Mouse (Mus musculus): Measurements from ENCODE around the gene Podxl. TPM values are rescaled to one million over a fixed set of nuclear protein-coding genes. Genes with fewer than 3 reads are reported as not detected.
"Not testable (repeated sequence)": the region's sequence is repeated elsewhere in the genome, so short reads cannot be mapped to it uniquely, and the experiment has no call there.

Podxl gene
- polyA plus RNA-seq, 1 experiment from 2014 or later = not detected

DNA sequence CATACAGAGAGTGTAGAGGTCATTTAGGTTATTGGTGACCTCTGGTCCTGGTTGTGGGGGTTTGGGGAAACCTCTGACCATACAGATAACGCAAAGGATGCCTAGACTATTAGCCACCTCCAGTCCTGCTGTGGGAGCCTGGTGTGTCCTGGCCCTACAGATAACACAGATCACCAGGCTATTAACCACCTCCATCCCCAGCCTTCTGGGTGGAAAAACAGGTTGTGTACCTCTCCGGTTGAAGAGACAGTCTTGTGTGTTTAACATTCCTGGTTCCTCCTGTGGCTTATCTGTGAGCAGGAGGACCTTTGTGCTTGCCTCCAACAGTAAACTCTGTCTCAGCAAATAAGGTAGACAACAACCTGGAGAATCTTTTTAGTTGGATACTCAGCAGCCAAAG is 27.0 kb upstream of the Podxl start:
- no peak overlapping the region for H3K4me3 ChIP-seq (ENCODE audit: inconsistent target)
- no peak overlapping the region for H3K27ac ChIP-seq
- WGBS (ENCODE audit: missing documents) = 88% methylated on average over 2 of the region's 2 CpGs
- no peaks in the 10 kb centered on the region for H3K79me2 ChIP-seq (ENCODE audit: inconsistent target)
- H3K36me3 ChIP-seq (ENCODE audit: inconsistent target) = no peaks in the 10 kb centered on the region

- Histone ChIP-seq H3K36me3 (ENCODE audit: inconsistent target) (no peaks in the 10 kb centered on the region), H3K27ac (no peak overlapping the region), H3K79me2 (ENCODE audit: inconsistent target) (no peaks in the 10 kb centered on the region), H3K4me3 (ENCODE audit: inconsistent target) (no peak overlapping the region)
- WGBS (ENCODE audit: missing documents) = 84% methylated on average over 3 of the region's 3 CpGs
Measured at GRCm38 (mm10) chr6:31589268-31589667, 25.5 kb upstream of the Podxl start.

- H3K79me2 ChIP-seq (ENCODE audit: inconsistent target) = no peaks in the 10 kb centered on the region
- no peak overlapping the region for H3K27ac ChIP-seq
- no peak overlapping the region for H3K4me3 ChIP-seq (ENCODE audit: inconsistent target)
- 81% methylated on average over 4 of the region's 4 CpGs for WGBS (ENCODE audit: missing documents)
- no peaks in the 10 kb centered on the region for H3K36me3 ChIP-seq (ENCODE audit: inconsistent target)
Measured at GRCm38 (mm10) chr6:31587655-31588054, 23.9 kb upstream of the Podxl start.

GRCm38 (mm10) chr6:31586127-31586526 is 22.3 kb upstream of the Podxl start:
- Histone ChIP-seq H3K36me3 (ENCODE audit: inconsistent target) (no peaks in the 10 kb centered on the region), H3K4me3 (ENCODE audit: inconsistent target) (no peak overlapping the region), H3K27ac (no peak overlapping the region), H3K79me2 (ENCODE audit: inconsistent target) (no peaks in the 10 kb centered on the region)
- 75% methylated on average over 2 of the region's 2 CpGs for WGBS (ENCODE audit: missing documents)

DNA sequence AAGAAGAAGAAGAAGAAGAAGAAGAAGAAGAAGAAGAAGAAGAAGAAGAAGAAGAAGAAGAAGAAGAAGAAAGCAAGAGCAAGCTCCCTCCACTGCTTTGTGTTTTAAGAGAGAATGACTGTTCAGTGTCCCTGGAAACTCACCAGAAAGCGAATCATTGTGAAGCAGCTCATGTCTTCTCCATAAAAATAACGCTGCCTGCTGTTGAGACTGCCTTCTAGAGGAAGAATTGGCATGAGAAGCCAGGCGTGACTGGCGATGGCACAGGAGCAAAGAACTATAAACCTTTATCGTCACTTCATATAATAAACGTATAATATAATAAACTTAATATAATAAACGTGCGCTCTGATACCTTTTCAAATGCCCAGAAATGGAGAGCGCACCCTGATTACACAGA is 12.4 kb upstream of the Podxl start:
- 90% methylated on average over 9 of the region's 9 CpGs for WGBS (ENCODE audit: missing documents)
- Histone ChIP-seq H3K36me3 (ENCODE audit: inconsistent target) (no peaks in the 10 kb centered on the region), H3K4me3 (ENCODE audit: inconsistent target) (no peak overlapping the region), H3K27ac (no peak overlapping the region), H3K79me2 (ENCODE audit: inconsistent target) (no peaks in the 10 kb centered on the region)

GRCm38 (mm10) chr6:31575063-31575462 is 11.3 kb upstream of the Podxl start:
- no peaks in the 10 kb centered on the region for H3K36me3 ChIP-seq (ENCODE audit: inconsistent target)
- H3K79me2 ChIP-seq (ENCODE audit: inconsistent target) = no peaks in the 10 kb centered on the region
- H3K27ac ChIP-seq = no peak overlapping the region
- 89% methylated on average over 4 of the region's 4 CpGs for WGBS (ENCODE audit: missing documents)
- H3K4me3 ChIP-seq (ENCODE audit: inconsistent target) = no peak overlapping the region

- 79% methylated on average over 3 of the region's 3 CpGs for WGBS (ENCODE audit: missing documents)
- H3K4me3 ChIP-seq (ENCODE audit: inconsistent target) = no peak overlapping the region
- no peak overlapping the region for H3K27ac ChIP-seq
- no peaks in the 10 kb centered on the region for H3K36me3 ChIP-seq (ENCODE audit: inconsistent target)
- no peaks in the 10 kb centered on the region for H3K79me2 ChIP-seq (ENCODE audit: inconsistent target)
Measured at GRCm38 (mm10) chr6:31571459-31571858, 7.7 kb upstream of the Podxl start.

- no peak overlapping the region for H3K27ac ChIP-seq
- 51% methylated on average over 7 of the region's 7 CpGs for WGBS (ENCODE audit: missing documents)
- no peak overlapping the region for H3K4me3 ChIP-seq (ENCODE audit: inconsistent target)
- no peaks in the 10 kb centered on the region for H3K36me3 ChIP-seq (ENCODE audit: inconsistent target)
- H3K79me2 ChIP-seq (ENCODE audit: inconsistent target) = no peaks in the 10 kb centered on the region
Measured at GRCm38 (mm10) chr6:31568070-31568595, 4.4 kb upstream of the Podxl start.

GRCm38 (mm10) chr6:31567200-31567599 is 3.4 kb upstream of the Podxl start:
- 56% methylated on average over 7 of the region's 7 CpGs for WGBS (ENCODE audit: missing documents)
- Histone ChIP-seq H3K4me3 (ENCODE audit: inconsistent target) (no peak overlapping the region), H3K27ac (no peak overlapping the region), H3K79me2 (ENCODE audit: inconsistent target) (no peaks in the 10 kb centered on the region), H3K36me3 (ENCODE audit: inconsistent target) (no peaks in the 10 kb centered on the region)

GRCm38 (mm10) chr6:31564901-31565391 is 1.2 kb upstream of the Podxl start:
- Histone ChIP-seq H3K36me3 (ENCODE audit: inconsistent target) (no peaks in the 10 kb centered on the region), H3K4me3 (ENCODE audit: inconsistent target) (no peak overlapping the region), H3K27ac (no peak overlapping the region), H3K79me2 (ENCODE audit: inconsistent target) (no peaks in the 10 kb centered on the region)
- WGBS (ENCODE audit: missing documents) = 7% methylated on average over 17 of the region's 17 CpGs

DNA sequence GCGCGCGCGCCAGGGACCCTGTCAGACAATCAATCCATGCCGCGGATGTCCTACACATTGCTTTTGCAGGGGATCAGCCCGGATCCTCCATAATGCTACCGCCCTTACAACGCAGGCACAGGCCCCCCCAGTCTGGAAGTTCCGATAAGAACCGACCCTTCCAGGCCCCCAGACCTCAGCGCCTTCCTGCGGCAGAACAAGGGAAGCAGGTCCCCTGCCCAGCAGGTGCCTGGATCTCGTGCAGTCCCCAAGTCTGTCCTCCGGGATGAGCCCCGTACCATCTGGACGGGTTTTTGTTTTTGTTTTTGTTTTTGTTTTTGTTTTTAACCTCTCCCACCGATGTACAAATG is 376 bp upstream of the Podxl start:
- Histone ChIP-seq H3K36me3 (ENCODE audit: inconsistent target) (no peaks in the 10 kb centered on the region), H3K79me2 (ENCODE audit: inconsistent target) (no peaks in the 10 kb centered on the region), H3K4me3 (ENCODE audit: inconsistent target) (no peak overlapping the region), H3K27ac (no peak overlapping the region)
- WGBS (ENCODE audit: missing documents) = 4% methylated on average over 14 of the region's 18 CpGs

DNA sequence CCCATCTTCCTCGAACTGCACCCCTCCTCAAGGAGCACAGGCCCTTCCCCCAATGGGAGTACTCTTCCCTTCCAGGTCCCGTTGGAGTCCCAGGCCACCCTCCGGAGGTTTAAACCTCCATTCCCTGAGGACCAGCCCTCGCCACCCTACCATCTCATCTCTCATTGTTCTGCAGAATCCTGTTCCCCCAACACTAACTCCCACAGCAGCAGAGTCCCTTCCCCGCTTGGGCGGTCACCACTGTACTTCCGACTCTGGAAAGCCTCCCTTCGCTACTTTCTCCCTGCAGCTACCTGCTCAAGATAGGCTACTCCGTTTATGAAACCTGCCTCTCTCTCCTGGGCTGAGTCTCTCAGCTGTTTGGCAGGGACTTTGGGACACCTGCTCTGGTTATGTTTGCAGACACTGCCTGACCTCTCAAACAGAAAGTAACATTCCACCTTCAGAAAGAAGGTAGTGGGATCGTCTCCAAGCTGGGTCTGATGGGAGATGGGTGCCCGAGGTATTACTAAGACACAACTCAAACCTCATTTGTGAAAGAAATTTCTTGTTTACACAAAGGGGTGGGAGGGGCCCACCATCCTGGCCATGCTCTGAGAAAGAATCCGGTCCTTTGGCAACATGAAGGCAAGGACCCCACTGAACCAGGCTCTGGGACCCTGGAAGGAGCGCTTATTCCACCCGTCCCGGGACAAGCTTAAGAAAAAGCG is 1.3 kb downstream of the Podxl start:
- WGBS (ENCODE audit: missing documents) = 36% methylated on average over 16 of the region's 16 CpGs
- no peaks in the 10 kb centered on the region for H3K36me3 ChIP-seq (ENCODE audit: inconsistent target)
- H3K79me2 ChIP-seq (ENCODE audit: inconsistent target) = no peaks in the 10 kb centered on the region
- no peak overlapping the region for H3K27ac ChIP-seq
- H3K4me3 ChIP-seq (ENCODE audit: inconsistent target) = no peak overlapping the region

DNA sequence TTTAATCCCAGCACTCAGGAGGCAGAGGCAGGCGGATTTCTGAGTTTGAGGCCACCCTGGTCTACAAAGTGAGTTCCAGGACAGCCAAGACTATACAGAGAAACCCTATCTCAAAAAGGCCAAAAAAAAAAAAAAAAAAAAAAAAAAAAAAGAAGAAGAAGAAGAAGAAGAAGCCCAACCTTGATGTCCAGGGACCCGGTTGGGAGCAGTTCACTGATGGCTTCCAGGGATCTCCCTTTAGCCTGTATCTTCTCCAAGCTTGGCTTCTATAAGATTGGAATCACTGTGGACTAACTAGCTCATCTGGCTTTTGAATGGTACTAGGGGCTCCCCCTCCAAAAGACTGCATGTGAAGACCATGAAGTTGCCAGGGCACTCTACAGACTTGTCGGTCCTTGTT is 1.8 kb downstream of the Podxl start:
- not testable (repeated sequence) for H3K36me3 ChIP-seq (ENCODE audit: inconsistent target); H3K27ac ChIP-seq; H3K79me2 ChIP-seq (ENCODE audit: inconsistent target); H3K4me3 ChIP-seq (ENCODE audit: inconsistent target)
- 87% methylated on average over 3 of the region's 3 CpGs for WGBS (ENCODE audit: missing documents)

DNA sequence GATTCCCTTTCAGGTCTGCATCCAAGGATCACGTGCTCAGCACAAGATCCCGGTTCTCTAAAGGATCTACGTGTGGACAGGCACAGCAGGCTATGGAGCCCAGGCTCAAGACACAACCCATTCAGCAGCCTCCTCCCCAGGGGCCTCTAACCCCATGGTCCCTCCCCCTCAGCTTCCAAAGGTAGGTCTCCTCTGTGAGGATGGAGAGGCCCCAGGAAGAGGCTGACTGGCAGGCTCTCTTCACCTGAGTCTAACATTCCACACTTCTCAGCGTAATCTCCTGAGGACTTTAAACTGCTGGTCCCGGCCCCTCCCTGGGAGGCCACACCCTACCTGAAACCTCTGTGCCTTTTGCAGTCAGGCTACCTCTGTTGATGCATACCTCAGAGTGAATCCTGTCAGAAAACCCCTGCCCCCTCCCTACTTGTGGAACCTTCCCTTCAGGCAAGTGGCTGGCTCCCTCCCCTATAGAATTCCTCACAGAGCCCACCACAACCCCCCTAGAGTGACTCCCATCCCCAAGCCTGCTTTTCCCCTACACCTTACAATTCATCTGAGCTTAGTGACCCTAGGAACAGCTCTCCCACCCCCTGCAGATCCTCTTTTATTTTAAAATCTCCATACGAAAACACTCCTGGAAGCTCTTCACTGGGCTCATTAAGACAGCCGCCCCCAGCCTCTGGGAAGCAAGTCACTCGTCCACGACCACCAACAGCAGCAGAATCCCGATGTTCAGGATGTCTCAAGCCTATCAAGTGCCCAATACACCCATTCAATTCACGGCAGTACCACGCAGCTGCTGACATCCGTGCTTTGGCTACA is 3.4 kb downstream of the Podxl start:
- H3K36me3 ChIP-seq (ENCODE audit: inconsistent target) = no peaks in the 10 kb centered on the region
- no peak overlapping the region for H3K4me3 ChIP-seq (ENCODE audit: inconsistent target)
- no peak overlapping the region for H3K27ac ChIP-seq
- WGBS (ENCODE audit: missing documents) = 84% methylated on average over 13 of the region's 13 CpGs
- no peaks in the 10 kb centered on the region for H3K79me2 ChIP-seq (ENCODE audit: inconsistent target)

GRCm38 (mm10) chr6:31556460-31557100 is 7.2 kb downstream of the Podxl start:
- Histone ChIP-seq H3K4me3 (ENCODE audit: inconsistent target) (no peak overlapping the region), H3K79me2 (ENCODE audit: inconsistent target) (no peaks in the 10 kb centered on the region), H3K36me3 (ENCODE audit: inconsistent target) (no peaks in the 10 kb centered on the region), H3K27ac (no peak overlapping the region)
- WGBS (ENCODE audit: missing documents) = 89% methylated on average over 7 of the region's 7 CpGs
